Mouse (Mus musculus) olfactory bulb, adult 2 months (tissue): ENCODE results near the gene Man2a2.

Experiments
- CTCF ChIP-seq: fragments of 200-500 bp; IDR thresholded peaks from 2 replicates; pipeline ENCODE4 v1.5.1; 2012; ENCODE audit warnings: low read depth, mild to moderate bottlenecking, low read length, moderate library complexity; ENCODE audit not compliant: insufficient read depth
- POLR2A ChIP-seq: fragments of 200-500 bp; IDR thresholded peaks from 2 replicates; pipeline ENCODE4 v1.6.1; 2012; ENCODE audit warnings: mild to moderate bottlenecking, low read depth, low read length, moderate library complexity; ENCODE audit not compliant: insufficient read depth

DNA sequence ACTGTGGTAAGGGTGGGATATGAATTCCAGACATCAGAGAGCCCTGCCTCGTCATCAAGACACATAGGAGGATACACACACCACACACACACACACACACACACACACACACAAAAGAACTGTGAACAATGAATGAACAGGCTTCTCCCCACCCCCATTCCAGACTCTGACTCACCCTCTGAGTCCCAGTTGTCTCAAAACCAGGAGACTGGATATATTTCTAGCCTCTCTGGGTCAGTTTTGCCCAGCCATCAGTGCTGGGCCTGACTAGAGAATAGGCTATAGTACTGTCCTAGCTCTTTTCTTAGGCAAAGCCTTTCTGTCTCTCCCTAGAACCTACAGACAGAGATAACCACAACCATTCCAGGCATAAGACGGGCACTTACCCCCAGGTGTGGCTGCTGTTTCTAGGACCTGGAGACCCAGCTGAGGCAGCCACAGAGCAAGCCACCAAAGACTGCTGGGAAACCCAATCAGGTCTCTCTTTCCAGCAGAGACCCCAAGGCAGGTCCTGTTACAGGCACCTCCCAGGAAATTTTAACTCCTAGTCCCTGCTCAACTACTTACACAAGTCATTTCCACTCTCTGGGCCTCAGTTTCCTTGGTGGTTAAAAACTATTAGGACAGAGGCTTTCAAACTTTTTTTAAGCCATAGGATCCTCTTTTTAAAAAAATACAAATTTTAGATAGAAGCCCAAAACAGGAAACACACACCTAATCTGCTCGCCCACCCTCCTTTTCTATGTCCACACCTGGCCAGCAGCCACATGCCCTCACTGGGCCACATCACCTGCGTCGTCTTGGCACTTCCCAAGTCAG lies 30.1 kb upstream of the Man2a2 start:
- no peak for TF ChIP-seq CTCF
- no peak for TF ChIP-seq POLR2A
